Mouse (Mus musculus) cerebellum, adult 2 months (tissue): ENCODE results near the gene Zfp580.

Experiments used
- CTCF ChIP-seq: fragments of 200-500 bp; IDR thresholded peaks from 2 replicates; pipeline ENCODE4 v1.5.1; 2011; ENCODE audit warnings: low read depth, mild to moderate bottlenecking, control low read depth, low read length, moderate library complexity, borderline replicate concordance; ENCODE audit not compliant: insufficient read depth
- POLR2A ChIP-seq: fragments of 200-500 bp; IDR thresholded peaks from 2 replicates; pipeline ENCODE4 v1.6.1; 2011; ENCODE audit warnings: low read length, control low read depth, borderline replicate concordance; ENCODE audit not compliant: insufficient read depth

DNA sequence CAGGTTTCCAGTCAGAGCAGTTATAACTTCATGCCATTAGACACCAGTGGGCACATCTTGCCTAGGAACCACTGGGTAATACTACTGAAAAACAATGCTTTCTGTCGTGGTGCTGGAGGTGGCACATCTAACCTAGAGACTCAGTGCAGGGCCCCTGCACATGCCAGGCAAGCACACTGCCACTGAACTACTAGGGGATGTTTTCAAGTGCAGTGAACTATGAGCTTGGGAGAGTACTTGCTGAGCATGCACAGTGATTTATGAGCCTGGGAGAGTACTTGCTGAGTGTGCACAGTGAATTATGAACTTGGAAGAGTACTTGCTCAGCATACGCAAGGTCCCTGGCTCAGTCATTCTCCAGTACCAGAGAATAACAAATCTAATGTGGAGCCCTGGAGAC lies 51.2 kb downstream of the Zfp580 start:
- TF ChIP-seq POLR2A, result no peak
- no peak for TF ChIP-seq CTCF
